Mouse (Mus musculus): ENCODE results near the gene Hells.

GRCm38 (mm10) chr19:39006715-39007114, 76.0 kb downstream of the Hells start, which contains the start of gene Cyp2c55:
- TF ChIP-seq POLR2A (IDR thresholded peaks at IDR 0.05; ENCODE audit: extremely low read depth, insufficient read depth, low read length) = no peak
- TF ChIP-seq CTCF (IDR thresholded peaks at IDR 0.05; ENCODE audit: low read depth, low read length) = no peak

All from liver, adult 2 months (tissue).